Mouse (Mus musculus): Measurements from ENCODE around the gene Ubap2. TPM values are rescaled to one million over a fixed set of nuclear protein-coding genes. Genes with fewer than 3 reads are reported as not detected.

The Ubap2 gene
- polyA plus RNA-seq (2015; fragmentation: Nextera tagmentation; extraction: Ambion mirVana): 32.1 and 37.7 TPM in 2 replicates

GRCm38 (mm10) chr4:41274980-41275850, at the start of gene Ubap2:
Gene Ubap2, minus strand, starts transcription at chr4:41275144.
- DNase-seq (ENCODE audit: low spot score): peak; percentile 98

GRCm38 (mm10) chr4:41320971-41321370, 46.0 kb upstream of the Ubap2 start:
- DNase-seq (ENCODE audit: low spot score): no peak

GRCm38 (mm10) chr4:41318267-41318666, 43.3 kb upstream of the Ubap2 start:
- no peak for DNase-seq (ENCODE audit: low spot score)

GRCm38 (mm10) chr4:41315173-41315572, 40.2 kb upstream of the Ubap2 start:
- DNase-seq (ENCODE audit: low spot score): no peak

- peak; percentile 92 for DNase-seq (ENCODE audit: low spot score)
These were observed 39.5 kb upstream of the Ubap2 start, which contains the start of gene Dcaf12 for GRCm38 (mm10) chr4:41314141-41315129. Gene Dcaf12, minus strand, starts transcription at chr4:41314889.

GRCm38 (mm10) chr4:41313722-41314121, 38.8 kb upstream of the Ubap2 start:
- DNase-seq (ENCODE audit: low spot score): no peak

- no peak for DNase-seq (ENCODE audit: low spot score)
These were observed 35.9 kb upstream of the Ubap2 start for GRCm38 (mm10) chr4:41310567-41311563.

GRCm38 (mm10) chr4:41307406-41307805, 32.5 kb upstream of the Ubap2 start:
- DNase-seq (ENCODE audit: low spot score): no peak

- peak; percentile 15 for DNase-seq (ENCODE audit: low spot score)
These were observed 29.4 kb upstream of the Ubap2 start for GRCm38 (mm10) chr4:41304302-41304701.

- DNase-seq (ENCODE audit: low spot score): no peak
These were observed 28.7 kb upstream of the Ubap2 start for GRCm38 (mm10) chr4:41303671-41304070.

GRCm38 (mm10) chr4:41298976-41299375, 24.0 kb upstream of the Ubap2 start:
- no peak for DNase-seq (ENCODE audit: low spot score)

GRCm38 (mm10) chr4:41295960-41296359, 21.0 kb upstream of the Ubap2 start:
- no peak for DNase-seq (ENCODE audit: low spot score)

- no peak for DNase-seq (ENCODE audit: low spot score)
These were observed 20.6 kb upstream of the Ubap2 start for GRCm38 (mm10) chr4:41295507-41295906.

- no peak for DNase-seq (ENCODE audit: low spot score)
These were observed 19.0 kb upstream of the Ubap2 start for GRCm38 (mm10) chr4:41293907-41294306.

GRCm38 (mm10) chr4:41289802-41290201, 14.9 kb upstream of the Ubap2 start:
- DNase-seq (ENCODE audit: low spot score): no peak

GRCm38 (mm10) chr4:41286420-41286819, 11.5 kb upstream of the Ubap2 start:
- peak; percentile 62 for DNase-seq (ENCODE audit: low spot score)

- no peak for DNase-seq (ENCODE audit: low spot score)
These were observed 9.1 kb upstream of the Ubap2 start for GRCm38 (mm10) chr4:41284087-41284486.

GRCm38 (mm10) chr4:41275927-41276326, 983 bp upstream of the Ubap2 start:
- DNase-seq (ENCODE audit: low spot score): no peak

- DNase-seq (ENCODE audit: low spot score): no peak
These were observed 466 bp downstream of the Ubap2 start for GRCm38 (mm10) chr4:41274377-41274979.

GRCm38 (mm10) chr4:41268133-41268532, 6.8 kb downstream of the Ubap2 start:
- DNase-seq (ENCODE audit: low spot score): no peak
